Mouse (Mus musculus): ENCODE results near the gene Gm20517. TPM values are rescaled to one million over a fixed set of nuclear protein-coding genes. Genes with fewer than 3 reads are reported as not detected.

Gene Gm20517
- 1 to 10 TPM in 1 of 2 experiments, under 1 TPM in 1; 0.89 to 1.1 TPM for polyA plus RNA-seq (2017; shearing (Covaris generic))

GRCm38 (mm10) chr17:47610849-47611660, at the start of gene Gm20517, which contains the start of the genes Bysl and Med20:
TSS of gene Gm20517 (plus strand) at chr17:47611589.
TSS of gene Bysl (minus strand) at chr17:47611492.
TSS of gene Med20 (plus strand) at chr17:47611582.
- ATAC-seq: peak; percentile 93

GRCm38 (mm10) chr17:47562875-47563274, 48.5 kb upstream of the Gm20517 start:
- ATAC-seq: no peak

DNA sequence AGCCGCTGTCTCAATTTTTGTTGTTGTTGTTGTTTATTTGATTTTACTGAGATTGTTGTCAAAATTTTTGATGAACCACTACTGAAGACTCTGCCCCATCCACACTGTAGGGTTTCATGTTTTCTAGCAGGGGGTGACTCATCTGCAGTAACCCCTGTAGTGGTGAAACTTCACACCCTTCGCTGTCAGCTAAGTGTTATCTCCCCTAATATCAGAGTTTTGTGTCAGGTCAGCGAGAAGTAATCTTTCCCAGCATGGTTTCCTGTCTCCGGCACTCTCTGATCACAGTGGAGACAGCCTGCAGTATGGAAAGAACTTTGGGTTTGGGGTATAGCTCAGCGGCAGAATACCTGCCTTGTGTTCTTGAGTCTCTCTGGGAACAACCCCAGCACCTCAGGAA, 46.8 kb upstream of the Gm20517 start:
- ATAC-seq: peak; percentile 26

DNA sequence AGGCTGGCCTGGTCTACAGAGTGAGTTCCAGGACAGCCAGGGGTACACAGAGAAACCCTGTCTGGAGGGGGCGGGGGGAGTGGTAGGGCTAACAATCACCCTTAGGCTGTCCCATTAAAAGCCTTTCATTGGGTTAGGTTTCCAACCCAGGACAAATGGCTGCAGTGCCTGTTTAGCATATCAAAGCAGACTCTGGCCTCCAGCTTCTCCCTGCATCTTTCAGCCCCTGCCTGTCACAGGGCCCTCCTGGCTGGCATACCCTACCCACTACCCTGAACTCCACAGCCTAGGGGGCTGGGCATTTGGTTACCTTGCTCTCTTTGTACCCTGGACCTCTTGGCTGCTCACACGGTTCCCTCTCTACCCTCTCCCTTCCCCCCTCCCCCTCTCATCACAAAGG, 45.3 kb upstream of the Gm20517 start:
- ATAC-seq: no peak

- ATAC-seq: no peak
Measured at GRCm38 (mm10) chr17:47567271-47567670, 44.1 kb upstream of the Gm20517 start.

DNA sequence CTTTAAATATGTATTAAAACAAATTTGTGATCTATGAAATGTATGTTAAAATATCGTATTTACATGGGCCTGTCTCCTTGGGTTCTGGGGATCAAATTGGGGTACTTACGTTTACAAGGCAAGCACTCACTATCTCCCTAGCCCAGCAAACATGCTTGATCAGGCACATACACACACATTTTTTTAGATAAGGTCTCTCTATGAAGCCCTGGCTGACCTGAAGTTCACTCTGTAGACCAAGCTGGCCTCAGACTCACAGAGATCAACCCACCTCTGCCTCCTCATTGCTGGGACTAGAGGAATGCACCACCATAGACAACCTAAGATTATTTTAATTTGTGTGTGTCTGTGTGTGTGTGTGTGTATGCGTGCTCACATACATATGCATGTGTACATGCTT, 43.0 kb upstream of the Gm20517 start:
- no peak for ATAC-seq

GRCm38 (mm10) chr17:47568951-47569527, 42.4 kb upstream of the Gm20517 start:
- no peak for ATAC-seq

- ATAC-seq: no peak
Measured at GRCm38 (mm10) chr17:47571621-47572020, 39.8 kb upstream of the Gm20517 start.

GRCm38 (mm10) chr17:47572436-47572835, 39.0 kb upstream of the Gm20517 start:
- no peak for ATAC-seq

- no peak for ATAC-seq
Measured at GRCm38 (mm10) chr17:47574028-47574427, 37.4 kb upstream of the Gm20517 start.

DNA sequence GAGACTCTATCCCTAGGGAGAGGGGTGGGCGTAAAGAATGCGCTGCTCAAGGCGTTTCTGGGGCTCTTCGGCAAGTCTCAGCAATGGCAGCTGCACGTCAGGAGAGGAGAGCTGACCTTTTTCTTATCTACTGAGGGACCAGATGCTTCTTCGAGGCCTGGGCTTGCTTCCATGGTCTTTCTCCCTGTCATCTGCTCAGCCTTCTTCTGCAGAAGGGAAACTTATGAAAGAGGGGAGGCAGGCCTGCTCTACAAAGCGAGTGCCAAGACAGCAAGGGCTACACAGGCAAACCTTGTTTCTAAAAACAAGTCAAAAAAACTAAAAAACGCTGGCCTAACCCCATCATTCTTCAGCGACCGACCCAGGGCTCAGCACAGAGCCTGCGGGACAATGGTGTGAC, 36.6 kb upstream of the Gm20517 start:
- no peak for ATAC-seq

- no peak for ATAC-seq
Measured at GRCm38 (mm10) chr17:47578655-47579054, 32.7 kb upstream of the Gm20517 start.

GRCm38 (mm10) chr17:47580962-47581361, 30.4 kb upstream of the Gm20517 start:
- ATAC-seq: no peak

GRCm38 (mm10) chr17:47588517-47588916, 22.9 kb upstream of the Gm20517 start:
- no peak for ATAC-seq

GRCm38 (mm10) chr17:47591073-47591472, 20.3 kb upstream of the Gm20517 start:
- no peak for ATAC-seq

DNA sequence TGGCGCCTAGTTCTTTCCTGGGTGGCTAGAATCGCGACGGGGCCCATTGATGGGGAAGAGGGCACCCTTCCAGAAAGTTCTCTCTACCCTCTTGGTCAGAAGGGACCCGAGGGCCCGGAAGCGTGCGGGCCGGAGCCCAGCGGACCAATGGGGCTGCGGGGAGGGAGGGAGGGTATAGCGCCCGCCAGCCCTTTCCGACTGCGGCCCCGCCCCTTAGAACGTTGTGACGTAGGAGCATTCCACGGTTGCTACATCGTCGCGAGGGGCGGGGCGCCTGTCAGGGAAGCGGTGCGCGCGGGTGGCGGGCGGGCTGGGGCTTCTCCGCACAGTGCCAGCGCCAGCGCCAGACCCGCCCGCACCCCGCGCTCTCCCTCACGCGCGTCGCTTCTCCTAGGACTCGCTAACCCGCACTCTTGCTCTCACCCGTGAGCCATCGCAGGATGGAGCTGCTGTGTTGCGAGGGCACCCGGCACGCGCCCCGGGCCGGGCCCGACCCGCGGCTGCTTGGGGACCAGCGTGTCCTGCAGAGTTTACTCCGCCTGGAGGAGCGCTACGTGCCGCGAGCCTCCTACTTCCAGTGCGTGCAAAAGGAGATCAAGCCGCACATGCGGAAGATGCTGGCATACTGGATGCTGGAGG, 18.1 kb upstream of the Gm20517 start:
- peak; percentile 74 for ATAC-seq

DNA sequence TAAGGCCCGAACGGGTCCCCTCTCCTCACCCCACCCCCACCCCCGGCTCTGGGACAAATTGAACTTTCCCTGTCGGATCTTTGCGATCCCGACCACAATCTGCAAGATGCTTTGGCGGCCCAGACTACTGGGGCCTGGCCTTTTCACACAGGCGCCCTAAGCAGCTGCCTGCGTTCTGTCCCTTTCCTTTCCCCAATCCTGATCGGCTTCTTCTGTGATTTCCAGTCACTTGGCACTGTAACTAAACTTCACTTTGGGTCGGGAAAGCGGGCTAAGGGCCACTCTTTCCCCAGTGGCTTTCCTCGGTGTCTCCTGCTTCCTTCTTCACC, 17.6 kb upstream of the Gm20517 start:
- no peak for ATAC-seq

GRCm38 (mm10) chr17:47594183-47594968, 17.0 kb upstream of the Gm20517 start:
- ATAC-seq: no peak

DNA sequence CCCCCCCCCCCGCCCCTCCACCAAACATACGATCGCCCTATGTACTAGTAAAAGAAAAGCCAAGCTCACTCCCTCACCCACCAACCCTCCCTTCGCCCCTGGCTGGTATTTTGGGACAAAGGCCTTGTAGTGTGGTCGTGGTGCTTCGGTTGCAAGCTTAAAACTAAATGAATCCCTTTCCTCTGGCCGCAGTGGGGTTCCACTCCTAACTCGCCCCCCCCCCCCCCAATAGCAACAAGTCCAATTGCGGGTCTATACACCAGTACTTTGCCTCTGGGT, 16.5 kb upstream of the Gm20517 start:
- ATAC-seq: no peak

DNA sequence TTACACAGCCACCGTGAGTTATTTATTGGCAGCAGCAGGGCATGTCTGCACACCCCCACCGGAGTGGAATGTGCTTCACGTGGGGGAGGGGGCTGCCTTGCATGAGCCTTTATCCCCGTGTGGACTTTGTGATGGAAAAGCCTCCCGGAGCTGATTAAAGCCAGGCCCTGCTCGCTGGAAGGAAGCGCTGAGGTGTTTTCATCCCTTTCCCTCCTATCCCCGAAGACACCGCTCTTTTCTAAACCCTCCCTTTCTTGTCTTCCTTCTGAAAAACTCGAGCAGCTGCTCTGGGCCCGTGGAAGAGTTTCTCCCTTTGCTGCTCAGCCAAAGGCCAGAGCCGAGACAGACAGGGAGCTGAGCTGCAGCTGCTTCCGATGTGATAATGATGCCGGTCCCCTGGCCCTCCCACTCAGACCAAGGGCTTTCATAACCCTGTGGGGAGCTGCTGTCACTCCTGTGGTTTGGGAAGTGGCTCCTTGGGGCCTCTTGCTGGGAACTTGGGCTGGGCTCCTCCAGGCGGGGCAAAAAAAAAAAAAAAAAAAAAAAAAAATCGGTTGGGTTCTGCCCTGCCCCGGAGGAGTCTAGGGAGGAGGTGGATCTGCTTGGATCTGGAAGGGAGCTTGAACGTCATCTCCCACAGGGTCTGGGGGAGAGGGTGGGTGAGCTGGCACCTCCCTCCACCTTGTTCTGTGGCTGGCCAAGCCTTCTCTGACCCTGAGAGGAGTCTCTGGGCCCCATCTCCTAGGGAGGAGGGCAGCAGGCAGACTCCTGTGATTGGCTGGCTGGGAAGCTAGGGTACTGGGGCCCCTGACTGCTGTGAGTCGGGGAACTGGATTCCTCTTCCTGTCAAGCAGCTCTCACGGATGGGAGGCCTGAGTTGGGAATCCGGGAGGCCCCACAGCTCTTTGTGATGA, 15.9 kb upstream of the Gm20517 start:
- no peak for ATAC-seq

GRCm38 (mm10) chr17:47596162-47596838, 15.1 kb upstream of the Gm20517 start:
- no peak for ATAC-seq

DNA sequence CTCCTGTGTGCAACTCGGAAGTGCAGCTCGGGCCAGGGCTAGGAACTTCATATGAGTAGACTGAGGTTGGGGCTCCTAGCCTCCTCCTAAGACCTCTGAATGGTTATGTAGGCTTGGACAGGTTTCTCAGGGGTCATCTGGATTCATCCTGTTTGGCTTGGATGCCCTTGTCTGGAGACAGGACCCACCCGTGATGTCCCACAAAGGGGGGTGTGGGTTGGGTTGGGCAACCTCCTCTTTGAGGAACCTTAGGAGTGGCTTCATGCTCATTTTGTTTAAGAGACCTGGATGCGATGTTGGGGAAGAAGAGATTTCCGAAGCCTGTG, 14.6 kb upstream of the Gm20517 start:
- no peak for ATAC-seq
